Mouse (Mus musculus) liver, postnatal 0 days (tissue): ENCODE measurements around the gene Riox2.

ENCODE experiments used
- CTCF ChIP-seq: sonication (generic); IDR thresholded peaks from 2 replicates; pipeline ENCODE4 v1.5.1; 2016; ENCODE audit warnings: antibody characterized with exemption, low read depth
- EP300 ChIP-seq: IDR thresholded peaks from 2 replicates; pipeline ENCODE4 v1.6.1; 2016; ENCODE audit warnings: antibody characterized with exemption, low read depth, mild to moderate bottlenecking

GRCm38 (mm10) chr16:59471637-59472278, at the start of gene Riox2:
- no peak for TF ChIP-seq CTCF
- no peak for TF ChIP-seq EP300
